Mouse (Mus musculus): ENCODE measurements around the gene Plekha8. TPM values are rescaled to one million over a fixed set of nuclear protein-coding genes. Genes with fewer than 3 reads are reported as not detected.

The Plekha8 gene
- 10.5 TPM for total RNA-seq (2023)

GRCm38 (mm10) chr6:54594469-54595329 is at the start of gene Plekha8:
TSS of gene Plekha8 (plus strand) at chr6:54595111.

GRCm38 (mm10) chr6:54565665-54566545 is 29.0 kb upstream of the Plekha8 start, which contains the start of gene Scrn1:
TSS of gene Scrn1 (minus strand) at chr6:54566489.

GRCm38 (mm10) chr6:54597208-54597607 is 2.3 kb downstream of the Plekha8 start, which contains the start of gene Fkbp14:
TSS of gene Fkbp14 (minus strand) at chr6:54597308.

GRCm38 (mm10) chr6:54680891-54681745 is 86.2 kb downstream of the Plekha8 start, which contains the start of gene Mturn:
TSS of gene Mturn (plus strand) at chr6:54681624.

Other genes with a start within 250 kb of the Plekha8 start
- gene Wipf3, start 165.5 kb upstream of the Plekha8 start, total RNA-seq (2023): not detected
- gene Scrn1, start 28.6 kb upstream of the Plekha8 start, total RNA-seq (2023): not detected
- 0.71 TPM for gene Fkbp14, start 2.2 kb downstream of the Plekha8 start, total RNA-seq (2023)
- 27.6 TPM for gene Mturn, start 86.5 kb downstream of the Plekha8 start, total RNA-seq (2023)
- 85.4 TPM for gene Znrf2, start 221.8 kb downstream of the Plekha8 start, total RNA-seq (2023)